Mouse (Mus musculus): ENCODE data around the gene Meis3. TPM values are rescaled to one million over a fixed set of nuclear protein-coding genes. Genes with fewer than 3 reads are reported as not detected.

Gene Meis3
- polyA plus RNA-seq (2012; rRNA removed), result 20.3 and 21.6 TPM in 2 replicates

DNA sequence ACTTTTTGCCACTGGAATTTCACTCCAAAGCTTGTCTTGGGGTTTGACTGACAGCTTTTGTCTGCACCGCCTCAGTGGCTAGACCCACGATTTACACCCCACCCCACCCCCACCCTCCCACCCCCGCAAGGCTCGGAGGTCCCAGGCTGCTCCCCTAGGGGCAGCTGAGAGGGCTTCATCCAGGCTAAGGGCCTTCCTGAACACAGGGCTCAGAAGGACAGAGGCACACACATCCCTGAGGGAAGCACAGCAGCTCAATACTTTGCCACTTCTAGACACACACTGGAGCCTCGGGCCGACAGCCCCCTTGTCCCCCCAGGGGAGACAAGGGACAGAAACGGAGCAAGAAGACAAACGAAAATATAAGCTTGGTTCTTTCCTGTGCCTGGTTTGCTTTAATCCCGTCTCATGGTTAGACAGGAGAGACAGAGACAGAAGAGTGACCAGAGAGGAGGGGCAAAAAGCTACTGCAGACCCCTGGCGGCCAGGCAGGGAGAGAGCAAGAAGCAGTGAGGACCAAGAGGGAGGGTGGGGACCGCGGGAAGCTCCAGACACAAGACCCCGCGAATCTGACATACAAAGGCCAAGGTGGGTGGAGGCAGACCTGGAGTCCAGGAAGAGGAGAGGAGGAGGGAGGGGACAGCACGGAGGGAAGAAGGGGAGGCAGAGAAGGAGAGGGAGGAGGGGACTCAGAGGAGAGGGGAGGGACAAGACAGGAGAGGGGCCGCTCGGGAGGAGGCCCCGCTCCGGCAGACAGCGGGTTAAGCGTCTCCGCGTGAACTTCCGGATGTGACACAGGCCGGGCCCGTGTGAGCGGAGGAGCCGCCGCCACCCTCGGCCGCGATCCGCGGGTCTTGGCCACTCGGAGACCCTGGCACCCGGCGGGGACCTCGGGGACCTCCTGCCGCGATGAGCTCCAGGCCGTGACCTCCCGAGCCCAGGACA is at the start of gene Meis3:
Gene Meis3 (plus strand): TSS at position 494 of the 945 bp plus-strand sequence.
- TF ChIP-seq POLR2A (IDR thresholded peaks at IDR 0.05; ENCODE audit: low read depth, low read length), result no peak
- TF ChIP-seq CTCF (IDR thresholded peaks at IDR 0.05; ENCODE audit: extremely low read depth, insufficient read length, insufficient replicate concordance, low read depth, low read length), result no peak
- peaks cover 2% of the 10 kb centered on the region for H3K4me1 ChIP-seq (ENCODE audit: control insufficient read depth, insufficient read depth, insufficient read length, low read length)
- no peak within 1 kb of the TSS for H3K27ac ChIP-seq (ENCODE audit: insufficient read depth, low read depth, low read length)
- peak within 1 kb of the TSS; percentile 83 for H3K4me3 ChIP-seq (ENCODE audit: low read depth, low read length)
- 2% methylated on average over 42 of the region's 42 CpGs for WGBS
- H3K36me3 ChIP-seq (ENCODE audit: control insufficient read depth, insufficient read depth, low read length), result no peaks in the 10 kb centered on the region
- 0 out of 2 replicates have a peak, but pooled peaks cover 4% of the 10 kb centered on the region for H3K27me3 ChIP-seq (ENCODE audit: control insufficient read depth, insufficient read depth, low read length)

DNA sequence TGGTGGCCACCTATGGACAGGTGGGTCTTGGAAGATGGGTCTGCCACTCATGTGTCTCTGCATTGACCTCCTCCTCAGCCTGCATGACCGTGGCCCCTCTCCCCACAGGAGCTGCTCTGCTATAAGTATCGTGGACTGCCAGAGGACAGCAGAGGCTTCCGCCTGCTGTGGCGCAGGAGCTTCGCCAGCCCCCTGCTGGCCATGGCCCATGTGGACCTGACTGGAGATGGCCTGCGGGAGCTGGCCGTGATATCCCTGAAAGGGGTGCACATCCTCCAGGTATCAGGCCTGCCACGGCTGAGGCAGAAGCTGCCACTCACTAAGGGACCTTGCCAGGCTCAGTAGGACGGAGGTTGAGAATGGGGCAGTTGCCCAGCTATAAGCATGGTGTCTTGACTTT is 49.1 kb upstream of the Meis3 start:
- Histone ChIP-seq H3K4me1 (ENCODE audit: control insufficient read depth, insufficient read depth, insufficient read length, low read length) (peaks cover 6% of the 10 kb centered on the region; the same call in 1 of the 2 replicates), H3K36me3 (ENCODE audit: control insufficient read depth, insufficient read depth, low read length) (peaks cover 3% of the 10 kb centered on the region; the same call in 1 of the 2 replicates), H3K4me3 (ENCODE audit: low read depth, low read length) (no peak overlapping the region), H3K27ac (ENCODE audit: insufficient read depth, low read depth, low read length) (no peak overlapping the region), H3K27me3 (ENCODE audit: control insufficient read depth, insufficient read depth, low read length) (peaks cover 8% of the 10 kb centered on the region)
- 83% methylated on average over 9 of the region's 9 CpGs for WGBS
- TF ChIP-seq POLR2A (IDR thresholded peaks at IDR 0.05; ENCODE audit: low read depth, low read length) (no peak), CTCF (IDR thresholded peaks at IDR 0.05; ENCODE audit: extremely low read depth, insufficient read length, insufficient replicate concordance, low read depth, low read length) (no peak)

DNA sequence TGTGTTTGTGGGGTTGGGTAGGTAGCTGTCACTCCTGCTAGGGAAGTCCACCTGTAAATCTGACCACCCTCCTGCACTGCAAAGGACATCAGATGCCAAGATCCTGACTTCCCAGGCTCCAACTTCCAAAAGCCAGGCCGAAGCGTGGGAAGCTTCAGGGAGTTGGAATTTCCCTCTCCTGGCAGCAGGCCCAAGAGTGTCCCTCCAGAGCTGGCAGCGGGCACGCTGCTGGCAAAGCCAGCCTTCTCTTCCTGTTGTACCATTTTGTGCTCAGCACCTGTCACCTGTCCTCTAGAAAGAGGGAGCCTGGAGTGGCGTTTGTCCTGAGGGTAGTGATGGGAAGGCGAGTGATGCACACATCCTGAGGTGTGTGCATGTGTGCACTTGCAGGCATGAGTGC is 46.5 kb upstream of the Meis3 start:
- TF ChIP-seq POLR2A (IDR thresholded peaks at IDR 0.05; ENCODE audit: low read depth, low read length) (no peak), CTCF (IDR thresholded peaks at IDR 0.05; ENCODE audit: extremely low read depth, insufficient read length, insufficient replicate concordance, low read depth, low read length) (no peak)
- Histone ChIP-seq H3K4me3 (ENCODE audit: low read depth, low read length) (no peak overlapping the region), H3K27me3 (ENCODE audit: control insufficient read depth, insufficient read depth, low read length) (peaks cover 10% of the 10 kb centered on the region), H3K27ac (ENCODE audit: insufficient read depth, low read depth, low read length) (no peak overlapping the region), H3K36me3 (ENCODE audit: control insufficient read depth, insufficient read depth, low read length) (peaks cover 3% of the 10 kb centered on the region; the same call in 1 of the 2 replicates), H3K4me1 (ENCODE audit: control insufficient read depth, insufficient read depth, insufficient read length, low read length) (peaks cover 6% of the 10 kb centered on the region; the same call in 1 of the 2 replicates)
- WGBS, result 55% methylated on average over 6 of the region's 6 CpGs

DNA sequence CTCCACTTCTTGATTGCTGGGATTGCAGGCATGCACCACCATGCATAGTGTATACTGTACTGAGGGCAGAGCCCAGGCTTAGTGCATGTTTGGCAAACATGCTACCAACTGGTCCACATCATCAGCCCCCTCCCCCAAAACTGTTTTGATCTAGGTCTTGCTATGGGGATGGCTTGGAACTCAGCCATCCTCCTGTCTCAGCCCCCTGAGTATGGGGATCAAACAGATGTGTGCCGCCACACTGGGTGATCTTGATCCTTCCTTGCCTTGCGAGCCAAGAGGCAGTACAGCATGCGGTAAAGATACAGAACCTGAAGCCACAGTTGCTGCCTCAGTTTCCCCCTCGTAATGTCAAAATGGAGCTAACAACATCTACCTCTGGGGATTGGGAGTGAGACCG is 46.0 kb upstream of the Meis3 start:
- no peak for TF ChIP-seq CTCF (IDR thresholded peaks at IDR 0.05; ENCODE audit: extremely low read depth, insufficient read length, insufficient replicate concordance, low read depth, low read length)
- TF ChIP-seq POLR2A (IDR thresholded peaks at IDR 0.05; ENCODE audit: low read depth, low read length), result no peak
- peaks cover 10% of the 10 kb centered on the region for H3K27me3 ChIP-seq (ENCODE audit: control insufficient read depth, insufficient read depth, low read length)
- 77% methylated on average over 5 of the region's 5 CpGs for WGBS
- H3K4me1 ChIP-seq (ENCODE audit: control insufficient read depth, insufficient read depth, insufficient read length, low read length), result peaks cover 6% of the 10 kb centered on the region; the same call in 1 of the 2 replicates
- peaks cover 3% of the 10 kb centered on the region; the same call in 1 of the 2 replicates for H3K36me3 ChIP-seq (ENCODE audit: control insufficient read depth, insufficient read depth, low read length)
- H3K4me3 ChIP-seq (ENCODE audit: low read depth, low read length), result no peak overlapping the region
- H3K27ac ChIP-seq (ENCODE audit: insufficient read depth, low read depth, low read length), result no peak overlapping the region

DNA sequence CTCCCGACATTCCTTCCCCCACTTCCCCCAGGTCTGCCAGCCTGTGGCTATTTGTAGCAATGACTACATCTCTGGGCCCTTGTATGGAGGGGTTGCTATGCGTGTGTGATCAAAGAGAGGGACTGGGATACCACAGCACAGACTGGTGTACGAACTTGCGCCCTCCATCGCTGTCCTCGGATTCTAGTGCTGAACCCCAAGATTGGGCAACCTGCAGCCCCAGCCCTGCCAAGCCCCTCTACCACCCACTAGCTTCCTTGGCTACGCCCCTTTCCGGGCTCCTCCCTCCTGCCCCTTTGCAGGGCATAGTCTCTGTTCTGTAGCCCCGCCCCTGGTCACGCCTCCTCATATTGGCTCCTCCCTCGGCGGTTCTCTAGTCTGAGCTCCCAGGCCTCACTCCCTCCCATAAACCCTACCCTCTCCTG is 45.5 kb upstream of the Meis3 start, which contains the start of gene Slc8a2:
Gene Slc8a2 (plus strand): TSS at position 406 of the 425 bp plus-strand sequence.
- WGBS, result 10% methylated on average over 12 of the region's 12 CpGs
- no peak for TF ChIP-seq POLR2A (IDR thresholded peaks at IDR 0.05; ENCODE audit: low read depth, low read length)
- TF ChIP-seq CTCF (IDR thresholded peaks at IDR 0.05; ENCODE audit: extremely low read depth, insufficient read length, insufficient replicate concordance, low read depth, low read length), result no peak
- Histone ChIP-seq H3K36me3 (ENCODE audit: control insufficient read depth, insufficient read depth, low read length) (peaks cover 3% of the 10 kb centered on the region; the same call in 1 of the 2 replicates), H3K27me3 (ENCODE audit: control insufficient read depth, insufficient read depth, low read length) (peaks cover 10% of the 10 kb centered on the region), H3K4me3 (ENCODE audit: low read depth, low read length) (peak within 1 kb of the TSS; percentile 53), H3K4me1 (ENCODE audit: control insufficient read depth, insufficient read depth, insufficient read length, low read length) (peaks cover 6% of the 10 kb centered on the region; the same call in 1 of the 2 replicates), H3K27ac (ENCODE audit: insufficient read depth, low read depth, low read length) (peak within 1 kb of the TSS; percentile 20; the same call in 1 of the 2 replicates)

DNA sequence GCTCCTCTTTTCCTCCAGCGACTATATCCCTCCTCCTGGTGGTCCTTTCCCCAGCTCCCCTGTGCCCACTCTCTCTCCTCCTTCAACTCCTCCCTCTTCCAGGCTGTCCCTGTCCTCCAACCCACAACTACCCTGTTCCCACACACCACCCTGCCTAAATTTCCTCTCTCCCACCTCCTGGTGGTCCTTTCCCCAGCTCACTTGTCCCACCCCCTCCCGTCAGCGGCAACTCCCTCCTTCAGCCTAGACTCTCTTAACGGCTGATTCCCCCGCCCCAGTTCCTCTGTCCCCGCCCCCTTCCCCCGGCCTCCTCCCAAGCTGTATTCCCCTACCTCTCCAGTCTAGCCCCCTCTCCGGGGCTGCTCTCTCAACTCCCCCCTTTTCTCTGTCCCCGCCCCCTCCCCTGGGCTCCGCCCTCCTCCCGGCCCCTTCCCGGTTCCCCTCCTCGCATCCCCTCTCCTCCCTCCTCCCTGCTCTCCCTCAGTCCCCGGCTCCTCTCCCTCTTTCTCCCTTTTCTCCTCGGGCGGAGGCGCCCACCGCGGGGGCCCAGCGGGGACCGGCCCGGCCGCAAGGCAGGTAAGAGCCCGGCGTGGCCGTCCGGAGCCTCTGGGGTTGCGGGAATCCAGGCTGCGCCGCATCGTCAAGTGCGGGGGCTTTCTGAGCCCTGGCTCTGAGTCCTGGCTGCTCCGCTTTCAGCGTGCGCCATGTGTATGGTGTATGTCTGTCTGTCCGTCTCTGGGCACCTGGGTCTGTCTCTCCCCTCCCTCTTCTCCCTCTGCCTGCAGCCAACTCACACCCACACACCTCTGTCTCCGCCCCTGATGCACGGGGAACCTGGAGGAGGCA is 44.8 kb upstream of the Meis3 start:
- Histone ChIP-seq H3K36me3 (ENCODE audit: control insufficient read depth, insufficient read depth, low read length) (peaks cover under 1% of the 10 kb centered on the region; the same call in 1 of the 2 replicates), H3K4me1 (ENCODE audit: control insufficient read depth, insufficient read depth, insufficient read length, low read length) (peaks cover 6% of the 10 kb centered on the region; the same call in 1 of the 2 replicates), H3K4me3 (ENCODE audit: low read depth, low read length) (peak overlapping the region; percentile 53), H3K27me3 (ENCODE audit: control insufficient read depth, insufficient read depth, low read length) (peaks cover 10% of the 10 kb centered on the region), H3K27ac (ENCODE audit: insufficient read depth, low read depth, low read length) (peak overlapping the region; percentile 20; the same call in 1 of the 2 replicates)
- TF ChIP-seq CTCF (IDR thresholded peaks at IDR 0.05; ENCODE audit: extremely low read depth, insufficient read length, insufficient replicate concordance, low read depth, low read length) (no peak), POLR2A (IDR thresholded peaks at IDR 0.05; ENCODE audit: low read depth, low read length) (no peak)
- 3% methylated on average over 38 of the region's 38 CpGs for WGBS
